In the genomic region with DNA sequence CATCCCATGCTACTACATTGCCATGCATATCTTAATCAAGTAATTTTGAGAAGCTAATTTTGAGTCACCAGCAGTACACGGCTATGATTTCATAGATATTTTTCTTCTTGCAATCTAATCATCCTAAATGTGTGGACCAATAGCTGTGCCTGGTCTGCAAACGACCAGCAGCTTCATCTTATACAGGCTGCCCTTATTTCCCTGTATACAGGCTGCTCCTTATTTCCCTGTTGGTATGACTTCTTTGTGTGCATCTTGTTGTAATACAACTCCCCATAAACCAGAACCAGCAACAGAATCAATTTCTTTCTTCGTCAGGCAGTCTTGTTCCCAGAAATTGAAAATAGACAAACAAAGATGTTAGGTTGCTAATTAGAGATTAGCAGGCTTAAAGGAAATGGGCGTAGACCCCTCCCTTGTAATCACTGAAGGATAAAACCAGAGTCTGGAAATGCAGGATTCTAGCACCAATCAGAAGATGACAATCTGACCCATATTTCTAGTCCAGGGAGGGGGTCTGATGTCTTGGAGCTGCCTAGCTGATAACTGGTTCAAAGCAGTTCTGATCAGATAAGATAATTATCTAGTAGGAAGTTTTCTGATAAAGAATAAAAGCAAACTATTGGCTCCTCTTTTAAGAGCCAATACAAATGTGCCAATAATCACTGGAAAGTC, we compare ENCODE assay signal across 25 mouse cellular contexts.
A peak's percentile ranks its signal among the peaks of the same experiment; 100 is the strongest.
DNase-seq lines count a peak whose midpoint lies in the region; ATAC-seq and TF ChIP-seq lines count a peak whose summit lies in the region.
"Had no signal": no experiment of that assay in that cellular context is flagged by ENCODE, and none has a peak within 500 bp of the region (broad histone marks: within the 10 kb centered on the region; RNA-seq: fewer than 3 reads in every experiment).

No protein-coding gene starts in this region.

- no peak overlapping the region for H3K9ac ChIP-seq in hindbrain, embryonic 14.5 days
- H3K9ac ChIP-seq in hindbrain, embryonic 12.5 days, result no peak overlapping the region
- no peak overlapping the region for H3K9ac ChIP-seq in midbrain, embryonic 16.5 days (ENCODE audit: low read depth, low read length)
- no peak overlapping the region for H3K9ac ChIP-seq in midbrain, embryonic 13.5 days (replicated peaks)
- no peak overlapping the region for H3K9ac ChIP-seq in forebrain, postnatal 0 days
- H3K9ac ChIP-seq in midbrain, postnatal 0 days (replicated peaks; ENCODE audit: low read length, poor library complexity, severe bottlenecking), result no peak overlapping the region
- H3K9ac ChIP-seq: liver, embryonic 12.5 days; liver, postnatal 0 days had no signal

- no peaks in the 10 kb centered on the region for H3K9me3 ChIP-seq in hindbrain, embryonic 14.5 days (ENCODE audit: control insufficient read depth, low read length)
- H3K9me3 ChIP-seq in hindbrain, embryonic 12.5 days (replicated peaks), result no peaks in the 10 kb centered on the region
- no peaks in the 10 kb centered on the region for H3K9me3 ChIP-seq in midbrain, embryonic 16.5 days (replicated peaks; ENCODE audit: control insufficient read depth, low read length, poor library complexity, severe bottlenecking)
- H3K9me3 ChIP-seq in midbrain, embryonic 13.5 days, result no peaks in the 10 kb centered on the region
- no peaks in the 10 kb centered on the region for H3K9me3 ChIP-seq in forebrain, postnatal 0 days (ENCODE audit: low read length)
- no peaks in the 10 kb centered on the region for H3K9me3 ChIP-seq in midbrain, postnatal 0 days (ENCODE audit: low read length)
- H3K9me3 ChIP-seq: liver, embryonic 12.5 days had no signal

- ATAC-seq in hindbrain, embryonic 14.5 days (ENCODE audit: low FRiP score), result no peak
- no peak for ATAC-seq in hindbrain, embryonic 12.5 days (ENCODE audit: low FRiP score)
- peak; percentile 42; the same call in 1 of the 2 replicates for ATAC-seq in midbrain, embryonic 16.5 days
- no peak for ATAC-seq in midbrain, embryonic 13.5 days
- ATAC-seq in forebrain, postnatal 0 days, result peak; percentile 48
- no peak for ATAC-seq in midbrain, postnatal 0 days (ENCODE audit: low FRiP score)
- ATAC-seq: activated CD4-positive, CD25-positive, alpha-beta regulatory T cell, adult 4 months; liver, embryonic 12.5 days; liver, postnatal 0 days had no signal

- no peak overlapping the region for H3K4me2 ChIP-seq in hindbrain, embryonic 14.5 days (replicated peaks)
- H3K4me2 ChIP-seq in hindbrain, embryonic 12.5 days (replicated peaks), result no peak overlapping the region
- H3K4me2 ChIP-seq in midbrain, embryonic 16.5 days (ENCODE audit: low read length), result no peak overlapping the region
- no peak overlapping the region for H3K4me2 ChIP-seq in midbrain, embryonic 13.5 days (replicated peaks)
- no peak overlapping the region for H3K4me2 ChIP-seq in forebrain, postnatal 0 days (ENCODE audit: low read depth)
- H3K4me2 ChIP-seq in midbrain, postnatal 0 days (ENCODE audit: low read depth, low read length, poor library complexity, severe bottlenecking), result no peak overlapping the region
- H3K4me2 ChIP-seq: liver, embryonic 12.5 days had no signal

- 62% methylated on average over 4 of the region's 4 CpGs for WGBS in hindbrain, embryonic 14.5 days
- 67% methylated on average over 4 of the region's 4 CpGs for WGBS in hindbrain, embryonic 12.5 days
- 38% methylated on average over 4 of the region's 4 CpGs for WGBS in midbrain, embryonic 16.5 days
- WGBS in midbrain, embryonic 13.5 days, result 49% methylated on average over 4 of the region's 4 CpGs
- 29% methylated on average over 4 of the region's 4 CpGs for WGBS in forebrain, postnatal 0 days
- 50% methylated on average over 4 of the region's 4 CpGs for WGBS in midbrain, postnatal 0 days

- no peaks in the 10 kb centered on the region for H3K27me3 ChIP-seq in hindbrain, embryonic 14.5 days (ENCODE audit: control insufficient read depth, insufficient read depth, low read length)
- H3K27me3 ChIP-seq in hindbrain, embryonic 12.5 days, result no peaks in the 10 kb centered on the region
- H3K27me3 ChIP-seq in midbrain, embryonic 16.5 days (ENCODE audit: control insufficient read depth, insufficient read depth, low read depth, low read length), result no peaks in the 10 kb centered on the region
- H3K27me3 ChIP-seq in midbrain, embryonic 13.5 days, result no peaks in the 10 kb centered on the region
- no peaks in the 10 kb centered on the region for H3K27me3 ChIP-seq in forebrain, postnatal 0 days (ENCODE audit: insufficient read depth, low read length)
- no peaks in the 10 kb centered on the region for H3K27me3 ChIP-seq in midbrain, postnatal 0 days (ENCODE audit: insufficient read depth, low read length)
- H3K27me3 ChIP-seq: CH12.LX; liver, embryonic 12.5 days had no signal

- 0 out of 2 replicates have a peak overlapping the region, but pooled peaks have one; percentile 41 for H3K27ac ChIP-seq in hindbrain, embryonic 14.5 days
- no peak overlapping the region for H3K27ac ChIP-seq in hindbrain, embryonic 12.5 days
- no peak overlapping the region; the same call in 1 of the 2 replicates for H3K27ac ChIP-seq in midbrain, embryonic 16.5 days (ENCODE audit: low read length)
- no peak overlapping the region for H3K27ac ChIP-seq in midbrain, embryonic 13.5 days
- H3K27ac ChIP-seq in forebrain, postnatal 0 days (ENCODE audit: low read depth, low read length), result peak overlapping the region; percentile 42
- peak overlapping the region; percentile 55; the same call in 1 of the 2 replicates for H3K27ac ChIP-seq in midbrain, postnatal 0 days (ENCODE audit: low read depth, low read length)
- H3K27ac ChIP-seq: liver, embryonic 12.5 days; stomach, postnatal 0 days had no signal

- no peak overlapping the region for H3K4me3 ChIP-seq in hindbrain, embryonic 14.5 days (replicated peaks; ENCODE audit: low read length)
- no peak overlapping the region for H3K4me3 ChIP-seq in hindbrain, embryonic 12.5 days
- no peak overlapping the region for H3K4me3 ChIP-seq in midbrain, embryonic 16.5 days (ENCODE audit: low read depth, low read length)
- H3K4me3 ChIP-seq in midbrain, embryonic 13.5 days (replicated peaks), result no peak overlapping the region
- H3K4me3 ChIP-seq in forebrain, postnatal 0 days (ENCODE audit: low read depth, low read length), result no peak overlapping the region
- H3K4me3 ChIP-seq in midbrain, postnatal 0 days (ENCODE audit: low read depth, low read length), result no peak overlapping the region
- H3K4me3 ChIP-seq: erythroblast, embryonic 14.5 days; liver, embryonic 12.5 days had no signal

- no peaks in the 10 kb centered on the region for H3K36me3 ChIP-seq in hindbrain, embryonic 14.5 days (replicated peaks; ENCODE audit: control insufficient read depth, insufficient read depth)
- H3K36me3 ChIP-seq in hindbrain, embryonic 12.5 days, result no peaks in the 10 kb centered on the region
- H3K36me3 ChIP-seq in midbrain, embryonic 16.5 days (ENCODE audit: control insufficient read depth, insufficient read depth, low read length), result no peaks in the 10 kb centered on the region
- H3K36me3 ChIP-seq in midbrain, embryonic 13.5 days, result no peaks in the 10 kb centered on the region
- no peaks in the 10 kb centered on the region for H3K36me3 ChIP-seq in forebrain, postnatal 0 days (ENCODE audit: insufficient read depth)
- H3K36me3 ChIP-seq in midbrain, postnatal 0 days (ENCODE audit: insufficient read depth, low read length), result no peaks in the 10 kb centered on the region
- H3K36me3 ChIP-seq: liver, embryonic 12.5 days had no signal

- DNase-seq in hindbrain, embryonic 14.5 days (ENCODE audit: low spot score), result no peak
- peak; percentile 31 for DNase-seq in forebrain, postnatal 0 days
- DNase-seq in midbrain, postnatal 0 days (ENCODE audit: low spot score), result peak; percentile 9
- no peak for DNase-seq in testis, postnatal 14 days (ENCODE audit: low spot score)
- DNase-seq: adrenal gland, adult 2 months; adrenal gland, postnatal 36 days; cerebellum, adult 2 months; cerebellum, postnatal 14 days; gastrocnemius, postnatal 14 days; heart, postnatal 14 days; kidney, adult 11 months; kidney, postnatal 14 days; left cerebral cortex, postnatal 4 days; liver, postnatal 0 days; lung, postnatal 36 days; right cerebral cortex, postnatal 4 days; thymus, postnatal 4 days had no signal

- no peak for TF ChIP-seq CTCF in forebrain, postnatal 0 days (IDR thresholded peaks at IDR 0.05; ENCODE audit: low read depth)
- TF ChIP-seq CTCF in midbrain, postnatal 0 days (IDR thresholded peaks at IDR 0.05), result no peak

- no peaks in the 10 kb centered on the region for H3K4me1 ChIP-seq in hindbrain, embryonic 14.5 days (replicated peaks; ENCODE audit: control insufficient read depth, insufficient read depth, low read length)
- H3K4me1 ChIP-seq in hindbrain, embryonic 12.5 days, result no peaks in the 10 kb centered on the region
- H3K4me1 ChIP-seq in midbrain, embryonic 16.5 days (ENCODE audit: control insufficient read depth, insufficient read depth, low read length), result peaks cover 2% of the 10 kb centered on the region; the same call in 1 of the 2 replicates
- H3K4me1 ChIP-seq in midbrain, embryonic 13.5 days (replicated peaks), result no peaks in the 10 kb centered on the region
- no peaks in the 10 kb centered on the region; the same call in 1 of the 2 replicates for H3K4me1 ChIP-seq in forebrain, postnatal 0 days (ENCODE audit: insufficient read depth)
- no peaks in the 10 kb centered on the region for H3K4me1 ChIP-seq in midbrain, postnatal 0 days (ENCODE audit: insufficient read depth, low read length)
- H3K4me1 ChIP-seq: liver, embryonic 12.5 days had no signal

Comparison
In these comparisons a context has a peak if more than half of its experiments do, and no peak if none do; other contexts are left out.
1. ATAC-seq: peak in midbrain, embryonic 16.5 days (single experiment) and forebrain, postnatal 0 days (single experiment); none in hindbrain, embryonic 14.5 days (single experiment), hindbrain, embryonic 12.5 days (single experiment), midbrain, embryonic 13.5 days (single experiment) and midbrain, postnatal 0 days (single experiment).
2. H3K27ac ChIP-seq: peak in hindbrain, embryonic 14.5 days (single experiment), forebrain, postnatal 0 days (single experiment) and midbrain, postnatal 0 days (single experiment); none in hindbrain, embryonic 12.5 days (single experiment), midbrain, embryonic 16.5 days (single experiment) and midbrain, embryonic 13.5 days (single experiment).
3. DNase-seq: peak in forebrain, postnatal 0 days (single experiment) and midbrain, postnatal 0 days (single experiment); none in hindbrain, embryonic 14.5 days (single experiment) and testis, postnatal 14 days (single experiment).